8 mouse cellular contexts compared by ENCODE assay signal in genomic region chr10:42678755-42679364, GRCm38 (mm10).
DNase-seq lines count a peak whose midpoint lies in the region; ATAC-seq lines count a peak whose summit lies in the region.

No protein-coding gene starts in this region.

- peaks cover 2% of the 10 kb centered on the region; the same call in 1 of the 2 replicates for H3K4me1 ChIP-seq in hindbrain, embryonic 11.5 days (replicated peaks; ENCODE audit: control insufficient read depth, insufficient read depth, low read length)

- ATAC-seq in frontal cortex, adult (ENCODE audit: low TSS enrichment), result peak; percentile 97
- ATAC-seq in hindbrain, embryonic 11.5 days (ENCODE audit: low FRiP score), result peak; percentile 97

- H3K36me3 ChIP-seq in hindbrain, embryonic 11.5 days (ENCODE audit: control insufficient read depth, insufficient read depth, low read length), result no peaks in the 10 kb centered on the region

- H3K4me2 ChIP-seq in hindbrain, embryonic 11.5 days (replicated peaks; ENCODE audit: low read depth, low read length), result peak overlapping the region; percentile 84

- H3K4me3 ChIP-seq in hindbrain, embryonic 11.5 days (ENCODE audit: low read depth, low read length), result peak overlapping the region; percentile 83

- H3K27me3 ChIP-seq in hindbrain, embryonic 11.5 days (ENCODE audit: control insufficient read depth, insufficient read depth, low read length), result no peaks in the 10 kb centered on the region

- H3K9me3 ChIP-seq in hindbrain, embryonic 11.5 days (ENCODE audit: control insufficient read depth, low read length), result no peaks in the 10 kb centered on the region

- DNase-seq in MEL-GATA-1-ER (ENCODE audit: extremely low read depth, low read depth), result peak; percentile 79
- DNase-seq in cerebellum, adult 8-10 months, result peak; percentile 83
- DNase-seq in hindbrain, embryonic 11.5 days (ENCODE audit: low spot score), result peak; percentile 94
- DNase-seq in layer of hippocampus, postnatal 10 days (ENCODE audit: low spot score in 2 of 2), result peak; percentile 89 to 93
- DNase-seq in lung, postnatal 10 days, result peak; percentile 94
- DNase-seq in ovary, postnatal 36 days (ENCODE audit: low spot score), result peak; percentile 89
- peak; percentile 95 for DNase-seq in thymus, postnatal 25 days

- under 1% methylated on average over 44 of the region's 56 CpGs for WGBS in hindbrain, embryonic 11.5 days

- H3K9ac ChIP-seq in hindbrain, embryonic 11.5 days (ENCODE audit: low read depth, low read length), result peak overlapping the region; percentile 79

- H3K27ac ChIP-seq in hindbrain, embryonic 11.5 days (ENCODE audit: low read depth, low read length), result peak overlapping the region; percentile 77

Comparison
In these comparisons a context has a peak if more than half of its experiments do, and no peak if none do; other contexts are left out.
1. Peak in every context shown above with its lines: DNase-seq, ATAC-seq, H3K4me3 ChIP-seq and H3K27ac ChIP-seq.